Mouse (Mus musculus) lung, postnatal 36 days (tissue): Measurements from ENCODE around the gene Erf.

Experiments used
- DNase-seq: peaks from one replicate; pipeline ENCODE4 v3.0.0; 2022; ENCODE audit warnings: mixed read lengths

Gene Erf

GRCm38 (mm10) chr7:25250141-25250972, at the start of gene Erf:
TSS of gene Erf (minus strand) at chr7:25250761.
- DNase-seq, result peak; percentile 96

GRCm38 (mm10) chr7:25297454-25298325, 47.1 kb upstream of the Erf start, which contains the start of gene Pafah1b3:
TSS of gene Pafah1b3 (minus strand) at chr7:25297986.
- peak; percentile 91 for DNase-seq

GRCm38 (mm10) chr7:25296945-25297453, 46.4 kb upstream of the Erf start:
- DNase-seq, result peak; percentile 53

- DNase-seq, result no peak
Measured at GRCm38 (mm10) chr7:25294960-25295722, 44.6 kb upstream of the Erf start.

- no peak for DNase-seq
Measured at GRCm38 (mm10) chr7:25294495-25294894, 43.9 kb upstream of the Erf start.

- no peak for DNase-seq
Measured at GRCm38 (mm10) chr7:25293191-25293739, 42.7 kb upstream of the Erf start.

- DNase-seq, result no peak
Measured at GRCm38 (mm10) chr7:25292107-25292506, 41.5 kb upstream of the Erf start.

GRCm38 (mm10) chr7:25290911-25291310, 40.4 kb upstream of the Erf start:
- peak; percentile 54 for DNase-seq

- no peak for DNase-seq
Measured at GRCm38 (mm10) chr7:25290463-25290862, 39.9 kb upstream of the Erf start.

GRCm38 (mm10) chr7:25289925-25290324, 39.4 kb upstream of the Erf start:
- DNase-seq, result no peak

GRCm38 (mm10) chr7:25288721-25289120, 38.2 kb upstream of the Erf start:
- no peak for DNase-seq

GRCm38 (mm10) chr7:25288011-25288410, 37.5 kb upstream of the Erf start:
- no peak for DNase-seq

GRCm38 (mm10) chr7:25286989-25287388, 36.4 kb upstream of the Erf start:
- DNase-seq, result no peak

- DNase-seq, result no peak
Measured at GRCm38 (mm10) chr7:25285511-25286238, 35.1 kb upstream of the Erf start.

- no peak for DNase-seq
Measured at GRCm38 (mm10) chr7:25284766-25285165, 34.2 kb upstream of the Erf start.

GRCm38 (mm10) chr7:25284171-25284570, 33.6 kb upstream of the Erf start:
- no peak for DNase-seq

GRCm38 (mm10) chr7:25283637-25284036, 33.1 kb upstream of the Erf start:
- no peak for DNase-seq

GRCm38 (mm10) chr7:25282731-25283211, 32.2 kb upstream of the Erf start:
- DNase-seq, result peak; percentile 44

- DNase-seq, result peak; percentile 99
Measured at GRCm38 (mm10) chr7:25281734-25282601, 31.4 kb upstream of the Erf start.

GRCm38 (mm10) chr7:25281166-25281733, 30.7 kb upstream of the Erf start:
- DNase-seq, result no peak
